Mouse (Mus musculus): Measurements from ENCODE around the gene Atf2. TPM values are rescaled to one million over a fixed set of nuclear protein-coding genes. Genes with fewer than 3 reads are reported as not detected.

The Atf2 gene
- polyA plus RNA-seq, 1 experiment = 45.8 TPM

DNA sequence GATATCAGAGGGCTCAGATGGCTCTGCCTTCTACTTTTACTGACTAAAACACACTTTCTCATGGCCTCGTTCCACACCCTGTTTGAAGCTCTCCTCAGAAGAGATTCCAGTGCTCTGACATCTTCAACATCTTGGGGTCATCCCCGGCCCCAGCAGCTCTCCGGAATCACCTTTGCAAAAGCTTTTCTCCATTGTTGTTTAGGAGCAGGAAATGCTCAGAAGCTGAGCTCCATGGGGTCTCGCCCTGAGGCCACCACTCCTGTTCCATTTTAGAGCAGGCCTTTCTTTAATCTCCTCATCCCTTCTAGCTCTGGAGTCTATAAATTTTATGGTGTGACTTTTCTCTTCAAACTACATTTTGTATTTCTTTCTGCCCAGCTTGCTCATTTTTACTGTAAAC lies 123.8 kb downstream of the Atf2 start:
- no peak for TF ChIP-seq POLR2A (IDR thresholded peaks at IDR 0.05; ENCODE audit: borderline replicate concordance, insufficient read depth, low read length)
- TF ChIP-seq CTCF (IDR thresholded peaks at IDR 0.05; ENCODE audit: borderline replicate concordance, insufficient read depth, low read depth, low read length) = no peak
- Histone ChIP-seq H3K4me3 (replicated peaks; ENCODE audit: insufficient read depth, low read depth, low read length) (no peak overlapping the region), H3K27me3 (ENCODE audit: control insufficient read depth, insufficient read depth, low read length) (no peaks in the 10 kb centered on the region; the same call in 1 of the 2 replicates), H3K4me1 (ENCODE audit: control insufficient read depth, insufficient read depth, low read length) (no peaks in the 10 kb centered on the region), H3K27ac (ENCODE audit: insufficient read depth, low read length) (no peak overlapping the region)
- WGBS = 83% methylated on average over 4 of the region's 4 CpGs
- no peak for DNase-seq

Other genes starting within 250 kb of the Atf2 start
- gene Chn1, start 117.3 kb downstream of the Atf2 start, polyA plus RNA-seq (2012; rRNA removed) = 258 and 288 TPM in 2 replicates
- gene Atp5g3, start 18.7 kb upstream of the Atf2 start, polyA plus RNA-seq (2012; rRNA removed) = 1,072 and 1,080 TPM in 2 replicates